Mouse (Mus musculus) adrenal gland, postnatal 4 days (tissue): ENCODE data around the gene 4930404N11Rik. TPM values are rescaled to one million over a fixed set of nuclear protein-coding genes. Genes with fewer than 3 reads are reported as not detected.

ENCODE experiments used
- DNase-seq, 2 experiments: peaks; one replicate each; pipeline ENCODE4 v3.0.0; 2021 to 2022; ENCODE audit warnings: low spot score in 2 of 2, mixed read lengths in 2 of 2
- microRNA-seq: library from miRNA; unstranded; fragments of <30 nt; microRNA quantifications from one replicate; pipeline ENCODE4 v1.2.0, GENCODE M21; 2021
- total RNA-seq, 2 experiments: library from RNA; stranded (reverse); gene quantifications; 2 replicates each; pipeline ENCODE4 v1.2.3; 2021

The 4930404N11Rik gene
- total RNA-seq, 2 experiments from 2014 or later = 6.3 to 8.2 TPM

GRCm38 (mm10) chr10:81315587-81315986, 50.0 kb downstream of the 4930404N11Rik start:
- no peak for DNase-seq

GRCm38 (mm10) chr10:81314201-81314600, 51.4 kb downstream of the 4930404N11Rik start:
- DNase-seq = no peak

DNA sequence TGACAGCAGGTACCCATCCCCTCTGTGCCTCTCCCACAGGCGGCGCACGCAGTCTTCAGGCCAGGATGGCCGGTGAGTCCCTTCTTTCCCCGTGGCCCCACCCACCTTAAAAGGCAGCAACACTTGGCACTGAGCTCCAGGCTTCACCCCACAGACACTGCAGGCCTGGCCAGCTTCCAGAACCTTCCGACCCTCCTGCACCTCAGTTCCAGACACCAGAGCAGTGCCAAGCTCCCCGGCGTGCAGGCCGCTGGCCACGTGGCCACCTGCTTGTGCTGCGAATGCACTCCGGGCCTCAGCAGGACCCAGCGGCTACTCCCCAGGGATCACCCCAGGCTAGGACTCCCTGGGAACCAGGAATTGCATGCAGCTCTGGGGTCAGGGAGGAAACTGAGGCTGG, 52.0 kb downstream of the 4930404N11Rik start:
- no peak for DNase-seq

Small RNA genes within 50 kb of the gene (microRNA-seq; reads per million reads assigned to microRNA genes)
- not detected for gene Mir6913

Other genes starting within 250 kb of the 4930404N11Rik start
- 10 to 100 TPM; 71.8 to 76.6 TPM for gene Zbtb7a, start 230.6 kb downstream of the 4930404N11Rik start, total RNA-seq
- gene Pias4, start 197.9 kb downstream of the 4930404N11Rik start, total RNA-seq = 10 to 100 TPM; 34.0 to 34.4 TPM
- 1,000 to 10,000 TPM; 1,728 to 1,734 TPM for gene Eef2, start 189.2 kb downstream of the 4930404N11Rik start, total RNA-seq
- gene Dapk3, start 182.8 kb downstream of the 4930404N11Rik start, total RNA-seq = 10 to 100 TPM; 53.4 to 63.6 TPM
- not detected for gene 4930442H23Rik, start 182.0 kb downstream of the 4930404N11Rik start, total RNA-seq
- gene Nmrk2, start 163.8 kb downstream of the 4930404N11Rik start, total RNA-seq = under 1 TPM in 1 of 2 experiments, not detected in 1; 0.20 TPM
- 1 to 10 TPM; 5.3 to 5.4 TPM for gene Atcay, start 135.0 kb downstream of the 4930404N11Rik start, total RNA-seq
- gene Zfr2, start 132.7 kb downstream of the 4930404N11Rik start, total RNA-seq = 10 to 100 TPM; 20.9 to 21.7 TPM
- gene Matk, start 112.9 kb downstream of the 4930404N11Rik start, total RNA-seq = 1 to 10 TPM; 2.9 to 3.0 TPM
- gene Mrpl54, start 98.9 kb downstream of the 4930404N11Rik start, total RNA-seq = 100 to 1,000 TPM; 107 to 108 TPM
- gene Apba3, start 98.9 kb downstream of the 4930404N11Rik start, total RNA-seq = 10 to 100 TPM; 47.8 to 49.5 TPM
- 1 to 10 TPM; 1.8 to 3.1 TPM for gene Tjp3, start 74.2 kb downstream of the 4930404N11Rik start, total RNA-seq
- 10 to 100 TPM; 65.2 to 71.1 TPM for gene Pip5k1c, start 72.9 kb downstream of the 4930404N11Rik start, total RNA-seq
- 10 to 100 TPM; 43.8 to 44.4 TPM for gene Cactin, start 44.7 kb downstream of the 4930404N11Rik start, total RNA-seq
- 10 to 100 TPM; 27.3 to 30.6 TPM for gene Tbxa2r, start 37.1 kb downstream of the 4930404N11Rik start, total RNA-seq
- gene Gipc3, start 22.6 kb downstream of the 4930404N11Rik start, total RNA-seq = 1 to 10 TPM; 2.3 to 2.6 TPM
- 100 to 1,000 TPM; 107 to 108 TPM for gene Hmg20b, start 15.3 kb downstream of the 4930404N11Rik start, total RNA-seq
- 10 to 100 TPM; 21.2 to 22.0 TPM for gene Mfsd12, start 8.3 kb downstream of the 4930404N11Rik start, total RNA-seq
- 10 to 100 TPM; 69.1 to 70.7 TPM for gene Fzr1, start 12.7 kb upstream of the 4930404N11Rik start, total RNA-seq
- gene Dohh, start 18.6 kb upstream of the 4930404N11Rik start, total RNA-seq = 10 to 100 TPM; 49.4 to 49.7 TPM
- gene Gm48551, start 18.6 kb upstream of the 4930404N11Rik start, total RNA-seq = 1 to 10 TPM; 1.7 to 1.8 TPM
- 1 to 10 TPM; 2.6 to 4.1 TPM for gene Gm48552, start 23.2 kb upstream of the 4930404N11Rik start, total RNA-seq
- 10 to 100 TPM in 1 of 2 experiments, 1 to 10 TPM in 1; 1.2 to 13.2 TPM for gene Smim24, start 27.2 kb upstream of the 4930404N11Rik start, total RNA-seq
- 100 to 1,000 TPM; 120 to 129 TPM for gene Nfic, start 89.8 kb upstream of the 4930404N11Rik start, total RNA-seq
- gene Celf5, start 116.9 kb upstream of the 4930404N11Rik start, total RNA-seq = 1 to 10 TPM; 3.5 to 4.2 TPM
- 100 to 1,000 TPM; 107 to 117 TPM for gene Ncln, start 130.6 kb upstream of the 4930404N11Rik start, total RNA-seq
- 1 to 10 TPM; 2.0 to 2.7 TPM for gene S1pr4, start 134.3 kb upstream of the 4930404N11Rik start, total RNA-seq
- gene Gna15, start 158.4 kb upstream of the 4930404N11Rik start, total RNA-seq = 1 to 10 TPM in 1 of 2 experiments, under 1 TPM in 1; 0.67 to 1.2 TPM
- gene Gna11, start 179.4 kb upstream of the 4930404N11Rik start, total RNA-seq = 10 to 100 TPM; 74.2 to 74.4 TPM
- gene Aes, start 193.7 kb upstream of the 4930404N11Rik start, total RNA-seq = 100 to 1,000 TPM; 639 to 647 TPM
- gene Tle2, start 208.7 kb upstream of the 4930404N11Rik start, total RNA-seq = 10 to 100 TPM; 24.9 to 30.4 TPM
- 10 to 100 TPM; 12.8 to 20.2 TPM for gene Tle6, start 235.3 kb upstream of the 4930404N11Rik start, total RNA-seq
- gene BC025920, start 240.5 kb upstream of the 4930404N11Rik start, total RNA-seq = 1 to 10 TPM; 1.1 to 2.1 TPM